Mouse (Mus musculus) CH12.LX (cell line): ENCODE results near the gene Prss57. TPM values are rescaled to one million over a fixed set of nuclear protein-coding genes. Genes with fewer than 3 reads are reported as not detected.
A peak's percentile ranks its signal among the peaks of the same experiment; 100 is the strongest.

Experiments used
- DNase-seq: peaks from one replicate; pipeline ENCODE4 v3.0.0-alpha.2; 2013; ENCODE audit errors: extremely low read depth
- H3K27ac ChIP-seq: 2 replicates; pipeline ENCODE4 v1.5.1; 2012; ENCODE audit warnings: low read depth, mild to moderate bottlenecking, control low read depth, moderate library complexity; ENCODE audit not compliant: insufficient read depth
- H3K27me3 ChIP-seq: replicated peaks from 2 replicates; pipeline ENCODE3; 2012; ENCODE audit warnings: inconsistent platforms
- H3K36me3 ChIP-seq, 2 experiments: replicated peaks in 1 of 2; 2 replicates each; pipeline versions ENCODE3 to v1.6.1; 2012; ENCODE audit warnings: inconsistent platforms in 1 of 2, low read length in 1 of 2, mild to moderate bottlenecking in 1 of 2, mixed read lengths in 1 of 2, moderate library complexity in 1 of 2; ENCODE audit not compliant: control insufficient read depth in 1 of 2, insufficient read depth in 1 of 2
- H3K4me1 ChIP-seq, 2 experiments: 2 replicates each; pipeline ENCODE4 v1.6.1; 2012; ENCODE audit warnings: inconsistent platforms in 1 of 2, moderate library complexity in 1 of 2; ENCODE audit not compliant: insufficient read depth in 2 of 2, control insufficient read depth in 1 of 2
- H3K4me2 ChIP-seq: 2 replicates; pipeline ENCODE4 v1.6.1; 2012; ENCODE audit warnings: low read depth, mild to moderate bottlenecking, control low read depth; ENCODE audit not compliant: poor library complexity, insufficient read depth, severe bottlenecking
- H3K4me3 ChIP-seq, 3 experiments: fragments of 150-350 bp in 1 of 3; sonication (generic) in 1 of 3; replicated peaks in 1 of 3; 2 replicates each; pipeline versions ENCODE3 to v1.5.1; 2011 to 2012; ENCODE audit warnings: low read depth in 2 of 3, low read length in 2 of 3, mild to moderate bottlenecking in 2 of 3, moderate library complexity in 2 of 3, control low read depth in 1 of 3, improper control_type of control experiment in 1 of 3, inconsistent platforms in 1 of 3, mixed read lengths in 1 of 3; ENCODE audit not compliant: poor library complexity in 1 of 3
- H3K79me2 ChIP-seq: replicated peaks from 2 replicates; pipeline ENCODE4 v1.6.1; 2012; ENCODE audit warnings: mild to moderate bottlenecking, moderate library complexity; ENCODE audit not compliant: control insufficient read depth, poor library complexity, insufficient read depth, severe bottlenecking; ENCODE audit errors: extremely low read depth
- H3K9ac ChIP-seq: 2 replicates; pipeline ENCODE4 v1.6.1; 2012; ENCODE audit warnings: low read depth, mild to moderate bottlenecking, control low read depth, moderate library complexity; ENCODE audit not compliant: insufficient read depth
- H3K9me3 ChIP-seq: replicated peaks from 2 replicates; pipeline ENCODE3; 2012; ENCODE audit warnings: low read length, inconsistent platforms, mixed read lengths
- CHD2 ChIP-seq: IDR thresholded peaks from 2 replicates; pipeline ENCODE4 v1.6.1; 2011; ENCODE audit warnings: low read length, improper control_type of control experiment
- CTCF ChIP-seq, 2 experiments: IDR thresholded peaks in 1 of 2; conservative IDR thresholded peaks in 1 of 2; 2 replicates each; pipeline ENCODE4 v1.5.1; 2011 to 2012; ENCODE audit warnings: low read depth in 2 of 2, low read length in 2 of 2, improper control_type of control experiment in 1 of 2, inconsistent platforms in 1 of 2, mild to moderate bottlenecking in 1 of 2, moderate library complexity in 1 of 2
- E2F4 ChIP-seq: IDR thresholded peaks from 2 replicates; pipeline ENCODE4 v1.6.1; 2011; ENCODE audit warnings: low read depth, low read length, improper control_type of control experiment; ENCODE audit not compliant: insufficient replicate concordance
- ELF1 ChIP-seq: IDR thresholded peaks from 2 replicates; pipeline ENCODE4 v1.6.1; 2014; ENCODE audit warnings: low read depth, mild to moderate bottlenecking, inconsistent platforms, low read length, improper control_type of control experiment
- EP300 ChIP-seq: IDR thresholded peaks from 2 replicates; pipeline ENCODE4 v1.6.1; 2011; ENCODE audit warnings: low read length, improper control_type of control experiment
- ETS1 ChIP-seq: conservative IDR thresholded peaks from 2 replicates; pipeline ENCODE4 v1.6.1; 2012; ENCODE audit warnings: low read depth, mild to moderate bottlenecking, inconsistent platforms, low read length, improper control_type of control experiment, moderate library complexity
- HCFC1 ChIP-seq: IDR thresholded peaks from 2 replicates; pipeline ENCODE4 v1.6.1; 2012; ENCODE audit warnings: low read depth, mild to moderate bottlenecking, inconsistent platforms, low read length, improper control_type of control experiment
- JUN ChIP-seq: IDR thresholded peaks from 2 replicates; pipeline ENCODE4 v1.6.1; 2011; ENCODE audit warnings: low read depth, mild to moderate bottlenecking, low read length, improper control_type of control experiment, moderate library complexity; ENCODE audit not compliant: insufficient read depth
- JUND ChIP-seq: conservative IDR thresholded peaks from 2 replicates; pipeline ENCODE4 v1.6.1; 2011; ENCODE audit warnings: low read depth, low read length, improper control_type of control experiment
- KAT2A ChIP-seq: IDR thresholded peaks from 2 replicates; pipeline ENCODE4 v1.6.1; 2012; ENCODE audit warnings: low read length, improper control_type of control experiment, inconsistent platforms; ENCODE audit not compliant: insufficient replicate concordance
- MAZ ChIP-seq: IDR thresholded peaks from 2 replicates; pipeline ENCODE4 v1.6.1; 2012; ENCODE audit warnings: low read depth, mild to moderate bottlenecking, inconsistent platforms, low read length, improper control_type of control experiment, moderate library complexity
- MEF2A ChIP-seq: IDR thresholded peaks from 2 replicates; pipeline ENCODE4 v1.6.1; 2014; ENCODE audit warnings: low read depth, mild to moderate bottlenecking, inconsistent platforms, low read length, improper control_type of control experiment, borderline replicate concordance
- MXI1 ChIP-seq: IDR thresholded peaks from 2 replicates; pipeline ENCODE4 v1.6.1; 2011; ENCODE audit warnings: mild to moderate bottlenecking, low read depth, low read length, improper control_type of control experiment
- NRF1 ChIP-seq: IDR thresholded peaks from 2 replicates; pipeline ENCODE4 v1.6.1; 2014; ENCODE audit warnings: low read depth, mild to moderate bottlenecking, inconsistent platforms, low read length, improper control_type of control experiment, moderate library complexity
- PAX5 ChIP-seq: IDR thresholded peaks from 2 replicates; pipeline ENCODE4 v1.6.1; 2012; ENCODE audit warnings: low read length, inconsistent platforms, mixed read lengths
- RCOR1 ChIP-seq: conservative IDR thresholded peaks from 2 replicates; pipeline ENCODE4 v1.6.1; 2012; ENCODE audit warnings: low read depth, mild to moderate bottlenecking, inconsistent platforms, low read length, improper control_type of control experiment
- TBP ChIP-seq: conservative IDR thresholded peaks from 2 replicates; pipeline ENCODE4 v1.6.1; 2011; ENCODE audit warnings: low read depth, low read length, improper control_type of control experiment
- TCF12 ChIP-seq: IDR thresholded peaks from 2 replicates; pipeline ENCODE4 v1.6.1; 2014; ENCODE audit warnings: low read depth, mild to moderate bottlenecking, inconsistent platforms, low read length, improper control_type of control experiment
- USF1 ChIP-seq: IDR thresholded peaks from 2 replicates; pipeline ENCODE4 v1.6.1; 2014; ENCODE audit warnings: low read depth, mild to moderate bottlenecking, inconsistent platforms, low read length, improper control_type of control experiment
- ZC3H11A ChIP-seq: IDR thresholded peaks from 2 replicates; pipeline ENCODE4 v1.6.1; 2012; ENCODE audit warnings: low read depth, mild to moderate bottlenecking, inconsistent platforms, low read length, improper control_type of control experiment
- ZNF384 ChIP-seq: IDR thresholded peaks from 2 replicates; pipeline ENCODE4 v1.6.1; 2012; ENCODE audit warnings: low read depth, low read length, improper control_type of control experiment, inconsistent platforms
- dilution Hi-C: fragments of 300-500 bp; cut with MboI; formaldehyde crosslinking; loops from 2 replicates; pipeline ENCODE4 v1.14.3; 2020; ENCODE audit warnings: low sequenced_read_pairs; ENCODE audit not compliant: extremely low pct_unique_long_range_greater_than_20kb, extremely low pct_ligation_motif_present
- in situ Hi-C: fragments of 300-500 bp; cut with MboI; formaldehyde crosslinking; loops from 3 replicates; pipeline ENCODE4 v1.14.3; 2019; ENCODE audit warnings: low sequenced_read_pairs, low pct_ligation_motif_present, low pct_unique_long_range_greater_than_20kb, mixed read lengths
- polyA plus RNA-seq: library from polyadenylated mRNA; unstranded; fragments of >175 nt; gene quantifications from 2 replicates; pipeline ENCODE4 v1.2.1, GENCODE M21; 2012; ENCODE audit warnings: low read depth; ENCODE audit not compliant: insufficient read length
- total RNA-seq, 2 experiments: library from RNA; depleted of rRNA; stranded (reverse); fragments of 300-350 nt in 1 of 2; fragments of >200 nt in 1 of 2; gene quantifications; 2 replicates each; pipeline ENCODE4 v1.2.3; 2012 to 2014

The Prss57 gene
- total and polyA plus RNA-seq, 3 experiments: 0.08 TPM; not detected in 2

DNA sequence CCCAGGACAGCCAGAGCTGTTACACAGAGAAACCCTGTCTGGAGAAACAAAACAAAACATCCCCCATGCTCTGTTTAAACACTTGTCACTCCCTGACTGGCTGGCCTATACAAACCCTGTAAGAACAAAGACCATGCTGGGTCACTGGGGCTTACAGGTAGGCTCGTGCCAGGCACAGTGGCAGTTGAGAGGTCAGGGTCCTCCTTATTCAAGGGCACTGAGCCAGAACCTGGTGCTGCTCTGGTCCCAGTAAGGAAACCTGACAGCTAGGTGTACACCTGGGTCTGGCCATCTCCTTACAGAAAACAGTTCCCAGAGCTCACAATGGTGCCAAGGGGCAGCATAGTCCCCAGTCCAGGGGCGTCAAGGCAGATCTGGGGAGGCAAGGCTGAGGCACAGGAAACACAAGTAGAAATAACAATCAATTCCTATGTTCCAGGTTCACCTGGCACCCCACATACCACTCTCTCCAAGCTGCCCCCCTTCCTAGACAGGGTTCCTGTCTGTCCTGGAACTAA lies 25.5 kb downstream of the Prss57 start:
- Histone ChIP-seq H3K27ac (no peak overlapping the region), H3K27me3 (no peaks in the 10 kb centered on the region), H3K36me3 (peaks cover 29 to 48% of the 10 kb centered on the region in 2 experiments), H3K4me2 (peak overlapping the region; percentile 77), H3K79me2 (peaks cover 38% of the 10 kb centered on the region), H3K9ac (peak overlapping the region; percentile 99; the same call in 1 of the 2 replicates), H3K9me3 (no peaks in the 10 kb centered on the region), H3K4me1 (peaks cover 27 to 47% of the 10 kb centered on the region in 2 experiments), H3K4me3 (peak overlapping the region; percentile 92 to 98 (median 98))
- no peak for DNase-seq
- in situ Hi-C loops (no loop called here), dilution Hi-C loops (no loop called here)
- TF ChIP-seq MEF2A (no peak), ELF1 (no peak), TCF12 (no peak), ETS1 (no peak), RCOR1 (no peak), MXI1 (no peak), PAX5 (no peak), USF1 (no peak), TBP (no peak), CHD2 (no peak), ZC3H11A (no peak), KAT2A (no peak), MAZ (no peak), EP300 (no peak), NRF1 (no peak)

DNA sequence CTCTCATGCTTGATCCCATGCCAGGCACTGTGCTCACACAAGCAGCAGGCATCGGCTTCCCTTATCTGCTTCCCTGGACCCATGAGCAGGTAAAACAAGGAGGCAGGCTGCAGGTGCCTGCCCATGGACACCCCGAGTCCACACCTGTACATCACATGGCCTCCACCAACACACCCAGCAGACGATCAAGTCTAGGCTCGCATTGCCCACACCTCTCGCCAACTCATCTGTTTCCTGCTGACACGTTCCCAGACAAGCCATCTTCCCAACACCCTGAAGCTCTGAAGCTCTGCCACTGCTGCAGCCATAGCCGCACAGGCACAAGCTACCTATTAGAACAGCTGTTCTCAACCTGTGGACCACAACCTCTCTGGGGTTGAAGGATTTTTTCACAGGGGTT lies 26.5 kb downstream of the Prss57 start:
- H3K79me2 ChIP-seq: peaks cover 38% of the 10 kb centered on the region
- no peak overlapping the region for H3K9ac ChIP-seq
- H3K4me1 ChIP-seq: peaks cover 27 to 47% of the 10 kb centered on the region in 2 experiments
- no peaks in the 10 kb centered on the region for H3K27me3 ChIP-seq
- in situ Hi-C loops (no loop called here), dilution Hi-C loops (no loop called here)
- H3K4me3 ChIP-seq: no peak overlapping the region
- DNase-seq: no peak
- H3K36me3 ChIP-seq: peaks cover 36 to 53% of the 10 kb centered on the region in 2 experiments
- H3K4me2 ChIP-seq: no peak overlapping the region
- no peak overlapping the region for H3K27ac ChIP-seq
- TF ChIP-seq JUN (no peak), TBP (no peak), HCFC1 (no peak), JUND (no peak), E2F4 (no peak), MAZ (no peak), TCF12 (no peak), ZNF384 (no peak), CTCF (conservative IDR thresholded peaks at IDR 0.05 in 1 of 2, IDR thresholded peaks at IDR 0.05 in 1 of 2; ENCODE audit: low read depth in 2 of 2, low read length in 2 of 2) (no peak)
- no peaks in the 10 kb centered on the region for H3K9me3 ChIP-seq
